Mouse (Mus musculus) MEL-GATA-1-ER (cell line): Measurements from ENCODE around the gene Mroh7.
"Not testable (repeated sequence)": the region's sequence is repeated elsewhere in the genome, so short reads cannot be mapped to it uniquely, and the experiment has no call there.

Experiments used
- DNase-seq: peaks from one replicate; pipeline ENCODE4 v3.0.0-alpha.2; 2012; ENCODE audit warnings: low read depth; ENCODE audit errors: extremely low read depth

Gene Mroh7

DNA sequence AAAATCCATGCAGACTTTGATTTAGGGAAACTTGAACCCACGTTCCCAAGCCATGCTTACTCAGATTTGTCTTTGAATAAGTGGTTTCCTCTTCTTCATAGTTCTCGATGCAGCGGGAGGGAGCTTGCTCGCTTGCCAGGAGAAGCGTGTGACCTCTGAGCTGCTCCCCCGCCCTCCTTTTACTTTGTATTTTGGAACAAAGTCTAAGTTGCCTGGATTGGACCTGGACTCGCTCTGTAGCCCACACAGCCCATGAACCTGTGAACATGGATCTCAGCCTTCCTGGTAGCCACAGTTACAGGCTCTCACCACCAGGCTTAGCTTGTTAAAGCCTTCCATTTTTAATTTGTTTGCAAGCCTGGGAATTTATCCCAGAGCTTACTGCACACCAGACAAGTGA, at the start of gene Mroh7:
TSS of gene Mroh7 (minus strand) at position 112 of the 400 bp plus-strand sequence.
- DNase-seq, result no peak

DNA sequence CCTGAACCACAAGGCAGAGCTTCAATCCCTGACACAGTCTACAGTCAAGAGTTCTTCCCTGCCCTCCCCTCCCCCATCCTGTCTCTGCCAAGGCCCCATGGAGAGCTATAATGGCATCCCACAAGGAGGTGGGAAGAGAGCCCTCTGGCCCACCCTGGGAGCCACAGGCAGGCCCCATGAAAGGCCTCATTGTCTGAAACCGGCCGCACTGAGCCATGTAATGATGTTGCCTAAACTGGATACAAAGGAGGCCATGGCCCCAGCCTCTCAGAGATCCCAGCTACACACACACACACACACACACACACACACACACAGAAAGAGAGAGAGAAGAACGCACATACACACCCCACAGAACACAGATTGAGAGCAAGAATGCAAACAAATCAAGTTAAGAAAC, 49.3 kb upstream of the Mroh7 start:
- DNase-seq, result no peak

DNA sequence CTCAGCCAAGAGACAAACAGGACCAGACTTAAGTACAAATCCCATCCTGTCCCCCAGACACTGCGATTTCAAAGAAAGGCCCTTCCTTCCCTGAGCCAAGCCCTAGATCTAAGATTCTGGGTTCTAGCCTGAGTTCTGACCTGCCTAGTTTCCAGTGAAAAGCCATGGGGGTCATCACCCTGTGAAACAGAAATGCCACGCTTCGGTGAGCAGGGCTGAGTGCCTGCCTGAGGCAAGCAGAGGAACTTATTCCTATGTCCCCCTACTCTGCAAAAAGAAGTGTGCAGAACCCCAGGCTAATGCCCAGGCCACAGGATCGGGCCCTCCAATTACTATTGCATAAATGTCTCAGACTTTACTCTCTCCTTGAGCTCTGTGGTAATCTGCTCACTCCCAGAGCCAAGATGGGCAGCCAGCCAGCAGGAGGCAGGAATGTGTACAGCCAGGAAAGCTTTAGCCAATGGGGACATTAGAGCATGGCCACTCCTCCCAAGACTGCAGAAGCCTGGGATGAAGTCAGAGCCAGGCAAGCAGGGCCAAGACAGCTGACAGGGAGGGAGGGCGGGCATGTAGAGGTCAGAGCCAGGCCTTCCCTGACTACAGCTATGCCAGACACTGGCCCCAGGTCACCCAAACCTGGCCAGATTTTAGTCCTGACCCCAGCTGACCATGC, 47.5 kb upstream of the Mroh7 start:
- DNase-seq, result no peak

DNA sequence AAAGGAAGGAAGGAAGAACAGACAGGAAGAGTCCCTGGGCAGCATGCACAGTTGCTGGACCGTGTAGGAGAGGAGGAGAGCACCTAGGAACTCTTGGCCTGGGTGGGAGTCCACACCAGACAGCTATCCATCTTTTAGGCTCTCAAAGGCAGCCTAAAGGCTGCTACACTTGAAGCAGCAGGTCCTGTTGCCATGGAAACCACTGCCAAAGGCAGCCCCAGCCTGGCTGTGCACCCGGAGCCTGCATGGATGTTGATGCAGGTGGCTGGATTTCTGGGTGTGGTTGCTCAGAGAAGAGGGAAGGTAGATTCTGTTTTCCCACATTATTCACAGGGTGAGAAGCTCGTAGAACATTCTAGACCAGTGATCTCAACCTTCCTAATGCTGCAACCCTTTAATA, 46.3 kb upstream of the Mroh7 start:
- DNase-seq, result no peak

DNA sequence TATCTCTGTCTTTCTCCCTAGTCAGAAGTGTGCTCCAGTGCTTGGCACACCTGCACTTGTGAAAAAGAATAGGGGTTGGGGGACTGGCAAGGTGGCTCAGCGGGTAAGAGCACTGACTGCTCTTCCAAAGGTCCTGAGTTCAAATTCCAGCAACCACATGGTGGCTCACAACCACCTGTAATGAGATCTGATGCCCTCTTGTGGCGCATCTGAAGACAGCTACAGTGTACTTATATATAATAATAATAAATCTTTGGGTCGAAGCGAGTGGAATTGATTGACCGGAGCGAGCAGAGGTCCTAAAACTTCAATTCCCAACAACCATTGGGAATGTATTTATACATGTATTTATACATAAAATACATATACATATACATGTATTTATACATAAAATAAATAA, 45.0 kb upstream of the Mroh7 start:
- DNase-seq, result not testable (repeated sequence)

DNA sequence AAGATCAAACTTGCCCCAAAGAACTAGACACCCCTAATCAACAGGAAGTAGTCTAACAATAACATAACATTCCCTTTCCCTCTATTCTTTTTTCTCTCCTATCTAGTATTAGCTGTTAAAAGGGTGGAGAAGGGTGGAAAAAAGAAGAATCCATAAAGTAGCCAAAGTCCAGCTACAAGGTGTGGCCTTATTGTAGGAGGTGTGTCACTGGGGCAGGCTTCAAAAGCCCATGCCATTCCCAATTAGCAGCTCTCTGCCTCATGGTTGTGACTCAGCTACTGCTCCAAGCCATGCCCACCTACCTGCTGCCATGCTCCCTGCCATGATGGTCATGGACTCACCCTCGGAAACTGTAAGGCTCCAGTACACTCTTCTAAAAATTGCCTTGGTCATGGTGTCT, 41.8 kb upstream of the Mroh7 start:
- no peak for DNase-seq

DNA sequence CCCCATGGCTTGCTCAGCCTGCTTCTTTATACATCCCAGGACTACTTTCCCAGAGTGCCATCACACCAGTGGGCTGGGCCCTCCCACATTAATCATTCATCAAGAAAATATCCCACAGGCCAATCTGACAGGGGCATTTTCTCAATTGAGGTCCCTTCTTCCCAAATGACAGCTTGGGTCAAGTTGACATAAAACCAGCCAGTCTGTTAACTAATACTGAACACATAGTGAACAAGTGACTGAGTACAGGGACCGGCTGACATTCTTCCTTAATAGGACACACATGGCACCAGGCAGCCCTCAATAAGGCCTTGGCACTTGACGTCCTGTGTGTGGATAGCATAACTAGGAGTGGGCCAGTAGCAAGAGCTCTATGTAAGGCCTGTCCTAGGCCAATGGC, 38.6 kb upstream of the Mroh7 start:
- no peak for DNase-seq

DNA sequence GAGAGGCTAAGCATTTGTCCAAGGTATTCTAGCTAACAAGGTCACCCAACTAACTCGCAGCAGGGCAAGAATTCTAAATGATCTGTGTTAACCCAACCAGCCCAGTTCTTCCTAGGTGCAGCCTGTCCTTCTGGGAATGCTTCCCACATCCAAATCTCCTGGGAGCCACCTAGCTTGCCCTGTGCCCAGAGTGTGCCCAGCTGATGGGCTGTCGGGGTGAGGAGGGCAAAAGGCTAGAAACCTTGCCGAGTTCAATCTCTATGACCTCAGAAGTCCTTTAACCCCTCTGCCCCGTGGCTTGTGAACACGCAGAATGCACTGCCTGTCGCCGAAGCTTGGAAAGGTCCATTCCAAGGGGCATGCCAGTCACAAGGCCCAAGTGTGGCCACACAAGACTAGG, 33.4 kb upstream of the Mroh7 start:
- DNase-seq, result no peak

DNA sequence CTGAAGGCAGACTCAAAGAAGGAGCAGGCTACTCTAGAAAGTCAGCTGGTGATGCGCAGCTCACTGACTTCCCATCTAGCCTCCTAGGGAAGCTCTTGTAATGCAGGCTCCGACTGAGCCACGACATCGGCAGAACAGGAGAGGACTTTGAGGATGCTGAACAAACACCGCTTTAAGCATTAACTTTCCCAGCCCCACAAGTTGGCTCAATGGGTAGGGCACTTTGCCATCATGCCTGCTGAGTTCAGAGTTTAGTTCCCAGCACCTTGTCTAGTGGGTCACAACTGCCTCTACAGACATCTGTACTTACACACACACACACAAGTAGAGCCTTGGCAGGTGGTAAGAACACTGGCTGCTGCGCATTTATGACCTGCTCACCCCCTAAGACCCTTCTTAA, 21.0 kb upstream of the Mroh7 start:
- no peak for DNase-seq

DNA sequence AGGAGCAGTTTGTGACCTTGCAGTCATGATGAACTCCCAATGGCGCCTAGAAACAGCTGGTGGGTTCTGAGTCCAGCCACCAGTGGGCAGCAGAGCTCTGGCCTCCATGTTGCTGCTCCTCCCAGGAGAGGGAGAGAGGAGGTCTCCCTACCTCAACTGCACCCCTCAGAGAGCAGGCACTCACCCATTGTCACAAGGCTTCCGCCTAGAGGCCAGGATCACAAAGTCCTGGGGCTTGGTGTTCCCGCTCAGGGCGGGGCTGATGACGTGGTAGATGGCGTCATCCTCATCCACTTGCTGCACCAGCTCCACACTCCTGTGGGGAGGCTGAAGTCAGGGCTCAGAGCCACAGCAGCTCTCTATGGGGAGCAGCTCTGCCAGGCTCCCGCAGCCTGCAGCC, 19.0 kb upstream of the Mroh7 start:
- no peak for DNase-seq

DNA sequence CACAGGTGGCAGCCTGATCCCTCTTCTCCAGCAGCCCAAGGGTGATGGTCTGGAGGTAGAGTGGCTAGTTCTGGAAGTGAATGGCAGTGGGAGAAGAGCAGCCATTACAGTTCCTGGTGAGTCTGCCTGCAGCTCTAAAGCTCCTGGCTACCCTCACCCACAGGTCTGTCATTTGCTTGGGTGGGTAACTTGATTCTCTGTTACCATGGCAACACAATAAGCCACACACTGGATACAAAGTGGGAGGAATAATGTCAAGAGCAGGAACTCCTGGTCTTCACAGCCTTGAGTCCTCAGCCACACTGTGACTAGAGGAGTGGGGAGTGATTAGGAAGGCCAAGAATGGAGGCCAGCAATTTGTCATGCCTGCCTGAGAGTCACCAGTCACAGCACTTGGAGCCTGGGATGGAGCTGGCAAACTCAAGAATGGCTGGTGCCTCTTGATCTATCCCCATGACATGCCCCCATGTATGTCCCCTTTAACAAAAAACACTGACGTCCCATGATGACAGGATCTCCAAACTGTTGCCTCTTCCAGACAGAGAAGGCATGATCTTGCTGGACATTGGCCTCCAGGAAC, 16.4 kb upstream of the Mroh7 start:
- DNase-seq, result no peak

DNA sequence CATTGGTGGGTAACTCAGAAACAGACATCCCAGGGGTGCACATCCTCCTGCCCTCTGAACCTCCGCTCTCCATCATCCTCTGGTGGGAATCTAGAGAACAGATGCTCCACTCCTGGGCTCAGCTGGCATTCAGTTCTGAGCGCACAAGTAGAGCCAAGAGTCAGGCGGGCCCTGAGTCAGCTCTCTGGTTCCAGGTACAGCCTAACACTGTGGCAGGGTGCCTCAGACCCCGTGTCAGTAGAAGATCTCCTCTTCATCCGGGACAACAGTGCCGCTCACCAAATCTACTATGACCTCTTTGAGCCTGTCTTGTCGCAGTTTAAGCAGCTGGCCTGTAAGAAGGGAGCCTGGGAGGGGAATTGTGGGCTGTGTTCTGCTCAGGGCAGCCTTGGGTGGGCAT, 15.1 kb upstream of the Mroh7 start:
- no peak for DNase-seq

DNA sequence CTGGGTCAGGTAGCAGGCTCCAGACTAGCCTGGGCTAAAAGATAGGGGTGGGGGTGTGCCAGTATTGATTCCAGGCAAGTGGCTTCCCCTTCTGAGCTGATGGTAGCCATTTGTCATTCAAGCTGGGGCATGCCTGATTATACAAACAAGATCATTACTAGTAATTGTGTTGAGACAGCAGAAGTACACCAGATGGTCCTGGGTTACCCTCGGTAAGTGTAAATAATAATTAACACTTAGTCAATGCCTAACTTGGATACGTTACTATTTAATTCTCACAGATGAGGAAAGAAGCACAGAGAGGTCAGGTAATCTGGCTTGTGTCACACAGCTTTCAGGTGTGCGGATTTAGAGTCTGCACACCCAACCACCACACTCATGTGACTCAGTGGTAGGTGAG, 7.2 kb upstream of the Mroh7 start:
- no peak for DNase-seq

DNA sequence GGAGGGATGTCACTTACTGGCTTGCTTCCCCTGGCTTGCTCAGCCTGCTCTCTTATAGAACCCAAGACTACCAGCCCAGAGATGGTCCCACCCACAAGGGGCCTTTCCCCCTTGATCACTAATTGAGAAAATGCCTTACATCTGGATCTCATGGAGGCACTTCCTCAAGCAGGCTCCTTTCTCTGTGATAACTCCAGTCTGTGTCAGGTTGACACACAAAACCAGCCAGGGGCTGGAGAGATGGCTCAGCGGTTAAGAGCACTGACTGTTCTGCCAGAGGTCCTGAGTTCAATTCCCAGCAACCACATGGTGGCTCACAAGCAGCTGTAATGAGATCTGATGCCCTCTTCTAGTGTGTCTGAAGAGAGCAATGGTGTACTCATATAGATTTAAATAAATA, 6.2 kb upstream of the Mroh7 start:
- DNase-seq, result not testable (repeated sequence)

DNA sequence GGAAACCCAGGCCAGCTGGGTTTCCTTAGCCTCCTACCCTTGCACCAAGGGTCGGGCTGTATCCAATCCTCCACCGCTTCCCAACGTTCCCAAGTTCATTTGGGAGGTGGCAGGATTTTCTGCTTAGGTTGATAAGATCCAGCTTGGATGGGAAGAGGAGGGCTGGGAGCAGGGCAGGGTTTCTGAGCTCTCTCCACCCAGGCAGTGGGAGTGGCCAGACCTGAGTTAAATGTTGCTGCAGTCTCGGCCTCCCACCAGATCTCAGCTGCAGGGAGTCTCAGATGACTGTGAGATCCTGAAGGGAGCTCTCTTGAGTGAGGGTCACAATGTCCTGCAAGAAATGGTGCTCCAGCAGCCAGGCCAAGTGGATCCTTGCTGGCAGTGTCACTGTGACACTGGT, 2.9 kb upstream of the Mroh7 start, which contains the start of gene Fam151a:
TSS of gene Fam151a (plus strand) at position 254 of the 400 bp plus-strand sequence.
- DNase-seq, result no peak

DNA sequence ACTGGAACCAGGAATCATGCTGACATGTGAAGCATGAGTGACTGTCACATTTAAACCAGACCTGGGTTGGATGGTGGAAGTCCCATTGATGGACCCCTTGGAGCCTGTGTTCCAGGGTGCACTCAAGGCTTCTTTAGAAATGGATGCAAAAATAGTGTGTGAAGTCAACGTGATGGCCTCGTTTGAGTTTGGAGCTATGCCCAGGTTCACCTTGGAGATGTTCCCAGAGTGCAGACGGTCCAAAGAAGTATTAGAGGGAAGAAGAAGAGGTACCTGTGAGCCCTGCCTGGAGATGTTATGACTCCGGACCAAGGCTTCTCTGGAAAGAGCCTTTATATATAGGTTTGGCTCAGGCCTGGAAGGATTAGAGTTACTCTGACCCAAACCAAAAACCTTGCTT, 10.1 kb downstream of the Mroh7 start:
- no peak for DNase-seq

DNA sequence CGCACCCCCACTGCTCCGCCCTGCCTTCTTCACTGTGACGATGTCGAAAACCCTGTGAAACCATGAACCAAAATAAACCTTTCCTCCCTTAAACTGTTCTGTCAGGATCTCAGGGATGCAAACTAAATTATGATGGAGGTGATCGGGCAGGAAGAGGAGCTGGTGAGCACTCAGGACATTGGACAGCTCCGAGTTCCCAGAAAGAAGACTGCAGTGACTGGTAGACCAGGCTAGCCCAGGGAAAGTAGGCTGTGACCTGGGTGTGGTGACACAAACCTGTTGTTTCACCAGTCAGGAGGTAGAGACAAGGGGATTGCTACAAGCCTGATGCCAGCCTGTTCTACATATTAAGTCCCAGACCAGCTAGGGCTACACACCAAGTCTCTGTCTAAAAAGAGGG, 17.1 kb downstream of the Mroh7 start:
- DNase-seq, result no peak

DNA sequence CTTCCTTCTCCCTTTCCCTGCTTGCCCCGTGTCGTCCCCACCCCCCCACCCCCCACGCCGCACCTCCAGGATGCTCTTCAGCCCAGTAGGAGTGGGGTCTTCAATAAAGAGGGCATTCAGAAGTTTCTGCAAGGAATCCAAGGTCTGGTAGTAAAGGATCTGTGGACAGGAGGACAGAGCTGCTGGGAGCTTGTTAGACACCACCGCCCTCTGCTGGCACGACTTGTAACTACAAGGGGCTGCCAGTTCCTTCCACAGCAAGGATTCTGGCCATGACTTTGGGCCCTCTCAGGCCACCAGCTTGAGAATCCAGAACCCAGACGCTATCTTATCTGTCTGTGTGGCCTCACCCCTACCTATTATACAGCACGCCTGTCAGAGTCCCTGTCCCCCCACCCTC, 22.3 kb downstream of the Mroh7 start:
- peak; percentile 33 for DNase-seq

DNA sequence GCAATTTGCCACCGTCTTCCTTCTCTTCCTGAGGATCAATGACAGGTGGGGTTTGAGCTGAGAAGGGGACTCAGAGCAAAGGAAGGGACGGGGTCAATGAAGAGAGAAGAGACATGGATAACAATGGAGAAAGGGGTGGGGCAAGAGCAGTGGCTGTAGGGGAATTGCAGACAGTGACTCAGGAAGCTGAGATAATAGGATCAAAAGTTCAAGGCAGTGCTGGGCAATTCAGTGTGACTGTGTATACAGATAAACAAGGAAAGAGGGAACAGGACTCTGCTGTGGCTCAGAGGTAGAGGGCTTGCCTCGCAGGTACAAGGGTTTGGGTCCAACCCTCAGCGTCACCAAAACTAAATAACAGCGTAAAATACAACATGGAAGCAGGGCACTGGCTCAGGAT, 22.8 kb downstream of the Mroh7 start:
- DNase-seq, result no peak

DNA sequence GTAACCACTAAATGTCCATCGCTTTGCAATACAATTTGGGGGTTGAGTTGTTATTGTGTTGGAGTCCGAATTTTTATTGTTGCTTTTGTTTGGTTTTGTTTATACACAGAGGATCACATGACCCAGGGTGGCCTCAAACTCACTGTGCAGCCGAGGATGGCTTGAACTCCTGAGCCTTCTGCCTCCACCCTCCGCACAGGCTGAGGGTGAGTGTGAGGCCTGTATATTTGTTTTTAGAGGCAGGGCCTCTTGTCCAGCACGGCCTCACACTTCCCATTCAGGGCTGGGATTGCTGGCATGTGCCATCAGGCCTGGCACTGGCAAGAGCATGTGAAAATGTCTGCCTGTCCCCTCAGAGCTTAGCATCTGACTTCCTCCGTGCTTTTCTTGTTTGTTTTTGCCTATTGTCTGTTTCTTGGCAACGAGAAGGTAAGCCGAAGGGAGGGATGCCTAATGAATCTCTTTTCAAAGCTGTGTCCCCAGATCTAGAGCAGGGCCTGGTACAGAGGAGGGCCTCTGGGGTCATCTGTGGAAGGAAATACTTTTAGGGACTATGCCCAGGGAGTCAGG, 25.5 kb downstream of the Mroh7 start:
- no peak for DNase-seq

DNA sequence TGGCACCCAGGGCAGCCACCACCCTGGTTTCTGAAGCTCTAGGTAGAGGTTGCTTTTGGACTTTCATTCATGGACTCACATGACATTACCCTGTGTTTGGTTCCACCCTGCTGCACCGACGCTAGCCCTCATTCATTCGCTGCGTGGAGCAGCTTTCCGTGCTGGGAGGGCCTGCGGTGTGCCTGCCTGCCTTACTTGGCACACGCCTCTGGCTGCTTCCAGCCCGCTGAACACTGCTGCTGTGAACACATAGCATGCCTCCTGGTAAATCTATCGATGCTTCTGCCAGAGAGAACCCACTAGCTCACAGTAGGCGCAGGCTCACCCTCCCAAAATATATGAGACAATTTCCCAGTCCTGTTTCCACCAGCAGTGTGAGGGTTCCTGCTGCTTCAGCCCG, 26.3 kb downstream of the Mroh7 start:
- no peak for DNase-seq

DNA sequence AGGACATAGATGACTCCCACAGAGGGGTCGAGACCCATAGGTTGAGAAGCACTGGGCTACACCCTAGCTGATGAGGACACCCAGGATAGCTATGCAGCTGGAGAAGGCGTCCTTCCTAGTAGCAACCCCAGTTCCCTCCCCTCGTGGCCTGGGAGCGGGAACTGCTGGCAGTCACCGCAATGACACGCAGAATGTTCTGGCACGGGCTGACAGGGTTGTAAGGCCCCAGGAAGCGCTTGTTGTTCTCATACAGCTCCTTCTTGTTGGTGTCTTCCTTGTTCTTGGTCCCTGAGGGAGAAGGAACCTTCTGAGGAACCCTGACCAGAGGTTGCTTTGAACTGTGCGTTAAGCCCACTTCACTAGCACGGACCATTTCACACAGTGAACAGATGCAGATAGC, 26.8 kb downstream of the Mroh7 start:
- no peak for DNase-seq

DNA sequence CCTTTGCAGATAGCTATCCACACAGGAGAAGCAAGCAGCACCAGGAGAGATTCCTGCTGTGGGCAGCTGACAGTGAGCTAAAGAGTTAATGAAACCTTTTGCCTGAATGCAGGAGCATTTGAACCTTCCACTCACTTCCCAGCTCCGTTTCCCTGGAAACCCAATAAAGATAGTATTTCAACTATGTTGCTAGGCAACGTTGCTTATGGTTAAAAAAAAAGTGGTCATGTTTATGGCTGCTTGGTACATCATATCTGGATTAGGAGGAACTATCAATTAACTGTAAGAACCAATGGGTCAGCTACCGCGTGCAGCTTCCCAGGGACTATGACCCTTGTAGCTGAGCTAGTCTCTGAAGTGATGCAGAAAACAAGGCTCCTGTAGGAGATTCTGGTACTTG, 29.9 kb downstream of the Mroh7 start:
- no peak for DNase-seq
